Mouse (Mus musculus): ENCODE data around the gene Lrrc4c.

Lrrc4c gene

GRCm38 (mm10) chr2:97604182-97604581, 1286.2 kb downstream of the Lrrc4c start:
- DNase-seq (ENCODE audit: inconsistent ontology term), result no peak

GRCm38 (mm10) chr2:97604688-97605215, 1286.8 kb downstream of the Lrrc4c start:
- no peak for DNase-seq (ENCODE audit: inconsistent ontology term)

- peak; percentile 61 for DNase-seq (ENCODE audit: inconsistent ontology term)
These were observed 1291.5 kb downstream of the Lrrc4c start for GRCm38 (mm10) chr2:97609436-97609835.

- no peak for DNase-seq (ENCODE audit: inconsistent ontology term)
These were observed 1292.6 kb downstream of the Lrrc4c start for GRCm38 (mm10) chr2:97610566-97610965.

- peak; percentile 31 for DNase-seq (ENCODE audit: inconsistent ontology term)
These were observed 1296.8 kb downstream of the Lrrc4c start for GRCm38 (mm10) chr2:97614724-97615123.

GRCm38 (mm10) chr2:97618589-97618988, 1300.6 kb downstream of the Lrrc4c start:
- DNase-seq (ENCODE audit: inconsistent ontology term), result no peak

GRCm38 (mm10) chr2:97639941-97640340, 1322.0 kb downstream of the Lrrc4c start:
- no peak for DNase-seq (ENCODE audit: inconsistent ontology term)

GRCm38 (mm10) chr2:97641661-97642060, 1323.7 kb downstream of the Lrrc4c start:
- peak; percentile 63 for DNase-seq (ENCODE audit: inconsistent ontology term)

- DNase-seq (ENCODE audit: inconsistent ontology term), result peak; percentile 3
These were observed 1334.7 kb downstream of the Lrrc4c start for GRCm38 (mm10) chr2:97652711-97653110.
